Mouse (Mus musculus): ENCODE results near the gene Atp6v1d. TPM values are rescaled to one million over a fixed set of nuclear protein-coding genes. Genes with fewer than 3 reads are reported as not detected.
A peak's percentile ranks its signal among the peaks of the same experiment; 100 is the strongest.

Atp6v1d gene
- polyA plus RNA-seq, 1 experiment from 2014 or later: 63.8 TPM

DNA sequence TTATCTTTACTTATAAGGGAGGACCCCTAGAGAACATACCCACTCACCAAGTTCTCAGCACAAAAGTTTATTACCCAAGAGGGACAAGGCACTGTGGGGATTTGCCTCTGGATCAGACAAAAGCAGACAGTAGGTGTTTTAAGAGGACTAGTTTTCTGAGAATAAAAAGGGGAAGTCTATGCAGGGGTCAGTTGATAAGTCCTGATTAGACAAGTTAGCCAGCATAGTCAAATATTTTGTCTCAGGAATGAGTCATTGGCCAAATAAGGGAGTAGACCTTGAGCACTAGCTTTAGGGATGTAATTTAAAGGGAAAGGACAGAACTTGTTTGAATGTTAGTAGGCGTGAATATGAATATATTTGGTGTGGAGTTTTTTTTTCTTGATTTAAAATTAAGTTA is 6.7 kb upstream of the Atp6v1d start:
- Histone ChIP-seq H3K4me1 (peaks cover 2% of the 10 kb centered on the region; the same call in 1 of the 2 replicates), H3K27me3 (no peaks in the 10 kb centered on the region), H3K9me3 (no peaks in the 10 kb centered on the region), H3K9ac (no peak overlapping the region), H3K4me2 (no peak overlapping the region), H3K4me3 (no peak overlapping the region), H3K36me3 (peaks cover 29% of the 10 kb centered on the region; the same call in 1 of the 2 replicates), H3K27ac (no peak overlapping the region)
- WGBS: 87% methylated on average over 1 of the region's 1 CpGs
- ATAC-seq (ENCODE audit: insufficient number of reproducible peaks, low FRiP score, low TSS enrichment, low read depth): no peak

DNA sequence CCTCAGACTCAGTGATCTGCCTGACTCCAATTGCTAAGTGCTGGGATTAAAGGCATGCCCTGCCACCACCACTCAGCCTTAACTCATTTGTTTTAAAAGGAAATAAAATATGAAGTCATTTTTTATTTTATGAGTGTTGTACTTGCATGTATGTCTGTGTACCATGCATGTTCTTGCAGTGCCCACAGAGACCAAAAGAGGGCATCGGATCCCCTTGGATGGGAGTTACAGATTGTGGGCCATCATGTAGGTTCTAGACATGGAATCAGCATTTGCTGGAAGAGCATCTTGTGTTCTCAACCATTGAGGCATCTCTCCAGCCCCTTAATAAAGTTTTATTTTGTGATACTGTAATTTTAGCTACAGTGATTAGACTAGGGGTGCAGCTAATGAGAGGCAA is 4.0 kb upstream of the Atp6v1d start:
- H3K27me3 ChIP-seq: no peaks in the 10 kb centered on the region
- no peaks in the 10 kb centered on the region for H3K9me3 ChIP-seq
- H3K4me3 ChIP-seq: no peak overlapping the region
- 97% methylated on average over 1 of the region's 1 CpGs for WGBS
- H3K4me1 ChIP-seq: peaks cover 10% of the 10 kb centered on the region
- no peak for ATAC-seq (ENCODE audit: insufficient number of reproducible peaks, low FRiP score, low TSS enrichment, low read depth)
- H3K9ac ChIP-seq: no peak overlapping the region
- H3K4me2 ChIP-seq: no peak overlapping the region
- H3K36me3 ChIP-seq: peaks cover 23% of the 10 kb centered on the region; the same call in 1 of the 2 replicates
- no peak overlapping the region for H3K27ac ChIP-seq

DNA sequence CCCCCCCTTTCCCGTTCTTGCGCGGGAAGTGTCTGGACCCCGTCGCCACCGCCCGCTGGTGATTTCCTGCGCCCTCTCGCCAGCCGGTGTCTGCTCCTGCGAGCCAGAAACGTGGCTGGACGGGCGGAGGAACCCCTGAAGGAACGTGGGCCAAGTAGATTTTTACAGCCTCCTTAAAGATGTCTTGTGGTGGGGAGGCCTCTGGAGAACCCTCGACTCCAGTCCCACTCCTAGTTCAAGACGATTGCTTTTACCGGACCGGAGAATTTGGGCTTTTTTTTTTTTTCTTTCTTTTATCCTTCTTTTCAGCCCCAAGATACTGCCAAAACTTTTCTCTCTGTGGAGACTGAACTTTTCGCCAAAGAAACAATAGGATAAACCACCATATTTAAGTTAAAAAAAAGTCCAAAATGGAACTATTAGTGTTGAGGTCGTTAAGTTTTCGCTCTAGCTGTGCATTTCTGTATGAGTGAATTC is 854 bp upstream of the Atp6v1d start:
- peaks cover 21% of the 10 kb centered on the region for H3K4me1 ChIP-seq
- peak overlapping the region; percentile 80 for H3K9ac ChIP-seq
- H3K27ac ChIP-seq: peak overlapping the region; percentile 93
- no peaks in the 10 kb centered on the region for H3K9me3 ChIP-seq
- peaks cover 7% of the 10 kb centered on the region; the same call in 1 of the 2 replicates for H3K36me3 ChIP-seq
- no peaks in the 10 kb centered on the region for H3K27me3 ChIP-seq
- under 1% methylated on average over 22 of the region's 22 CpGs for WGBS
- H3K4me2 ChIP-seq: peak overlapping the region; percentile 45
- peak overlapping the region; percentile 82 for H3K4me3 ChIP-seq
- ATAC-seq (ENCODE audit: insufficient number of reproducible peaks, low FRiP score, low TSS enrichment, low read depth): peak; percentile 27

DNA sequence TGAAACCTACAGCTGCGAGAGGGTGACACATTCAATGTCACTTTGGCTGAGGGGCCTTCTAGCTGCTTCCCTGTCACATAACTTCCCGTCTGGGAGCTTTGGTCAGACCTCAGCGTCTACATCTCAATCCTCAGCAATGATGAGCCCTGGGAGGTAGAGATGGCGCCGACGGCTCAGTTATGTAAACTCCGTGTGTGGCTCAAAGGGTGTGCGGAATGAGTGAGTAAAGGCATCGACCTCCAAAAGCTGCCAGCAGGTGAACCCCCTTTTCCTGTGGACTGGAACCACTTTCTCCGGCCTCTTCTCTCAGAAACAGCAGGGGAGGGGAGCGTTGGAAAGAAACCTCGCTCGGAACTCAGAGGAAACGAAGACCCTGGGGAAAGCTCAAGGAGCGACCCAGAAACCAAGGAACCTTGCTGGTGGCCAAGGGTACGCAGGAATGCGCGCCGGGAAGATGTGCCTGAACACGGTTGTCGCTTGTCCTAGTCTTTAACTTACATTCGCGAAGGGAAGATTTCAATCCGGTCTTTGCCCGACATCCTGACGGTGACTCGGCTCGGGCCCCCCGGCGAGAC is 430 bp downstream of the Atp6v1d start:
- H3K36me3 ChIP-seq: 0 out of 2 replicates have a peak, but pooled peaks cover 6% of the 10 kb centered on the region
- H3K4me1 ChIP-seq: peaks cover 21% of the 10 kb centered on the region
- peak overlapping the region; percentile 34 for H3K27ac ChIP-seq
- peak overlapping the region; percentile 68 for H3K9ac ChIP-seq
- no peaks in the 10 kb centered on the region for H3K9me3 ChIP-seq
- peak; percentile 7; the same call in 1 of the 2 replicates for ATAC-seq (ENCODE audit: insufficient number of reproducible peaks, low FRiP score, low TSS enrichment, low read depth)
- peak overlapping the region; percentile 82 for H3K4me3 ChIP-seq
- peak overlapping the region; percentile 59 for H3K4me2 ChIP-seq
- WGBS: under 1% methylated on average over 30 of the region's 30 CpGs
- H3K27me3 ChIP-seq: no peaks in the 10 kb centered on the region

DNA sequence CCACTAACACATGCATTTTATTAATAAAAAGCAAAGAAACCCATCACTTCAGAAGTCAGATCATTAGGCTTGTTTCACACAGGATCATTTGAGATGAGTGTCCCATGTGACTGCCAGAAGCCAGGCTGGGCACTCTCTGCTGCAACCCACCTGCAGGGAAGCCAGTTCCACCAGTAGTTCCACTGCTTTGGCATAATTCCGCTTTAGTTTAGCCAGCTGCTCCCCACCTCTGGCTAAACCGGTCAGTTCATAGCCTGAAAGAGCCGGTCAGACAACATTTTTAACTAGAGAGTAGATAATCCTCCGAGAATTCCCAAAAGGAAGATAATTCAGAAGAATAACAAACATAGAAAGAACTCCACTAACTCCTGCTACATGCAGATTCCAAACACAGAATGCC is 13.2 kb downstream of the Atp6v1d start:
- Histone ChIP-seq H3K27me3 (no peaks in the 10 kb centered on the region), H3K9ac (no peak overlapping the region), H3K27ac (no peak overlapping the region), H3K36me3 (peaks cover 53% of the 10 kb centered on the region), H3K4me3 (no peak overlapping the region), H3K4me1 (no peaks in the 10 kb centered on the region), H3K9me3 (no peaks in the 10 kb centered on the region), H3K4me2 (no peak overlapping the region)
- no peak for ATAC-seq (ENCODE audit: insufficient number of reproducible peaks, low FRiP score, low TSS enrichment, low read depth)
- WGBS: 78% methylated on average over 4 of the region's 4 CpGs

DNA sequence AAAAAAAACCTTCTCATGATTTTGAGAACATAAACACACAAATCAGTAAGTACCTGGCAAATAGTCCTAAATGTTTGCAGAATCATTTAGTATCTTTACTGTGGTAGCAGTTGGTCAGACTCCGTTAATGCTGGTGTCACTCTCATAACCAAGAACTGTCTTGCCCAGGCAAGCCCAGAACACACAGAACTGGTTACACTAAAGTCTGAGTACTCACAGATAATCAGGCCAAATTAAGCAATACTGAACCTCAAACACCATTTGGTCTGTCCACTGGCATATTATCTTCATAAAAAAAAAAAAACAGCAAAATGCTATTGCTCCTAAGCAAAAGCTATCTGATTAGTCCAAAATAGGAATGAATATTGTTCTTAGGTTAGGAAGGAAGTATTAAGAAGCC is 19.0 kb downstream of the Atp6v1d start:
- H3K4me1 ChIP-seq: no peaks in the 10 kb centered on the region
- 82% methylated on average over 1 of the region's 1 CpGs for WGBS
- H3K36me3 ChIP-seq: peaks cover 57% of the 10 kb centered on the region
- ATAC-seq (ENCODE audit: insufficient number of reproducible peaks, low FRiP score, low TSS enrichment, low read depth): no peak
- H3K27ac ChIP-seq: no peak overlapping the region
- H3K4me2 ChIP-seq: no peak overlapping the region
- H3K27me3 ChIP-seq: no peaks in the 10 kb centered on the region
- no peak overlapping the region for H3K9ac ChIP-seq
- no peak overlapping the region for H3K4me3 ChIP-seq
- H3K9me3 ChIP-seq: no peaks in the 10 kb centered on the region

DNA sequence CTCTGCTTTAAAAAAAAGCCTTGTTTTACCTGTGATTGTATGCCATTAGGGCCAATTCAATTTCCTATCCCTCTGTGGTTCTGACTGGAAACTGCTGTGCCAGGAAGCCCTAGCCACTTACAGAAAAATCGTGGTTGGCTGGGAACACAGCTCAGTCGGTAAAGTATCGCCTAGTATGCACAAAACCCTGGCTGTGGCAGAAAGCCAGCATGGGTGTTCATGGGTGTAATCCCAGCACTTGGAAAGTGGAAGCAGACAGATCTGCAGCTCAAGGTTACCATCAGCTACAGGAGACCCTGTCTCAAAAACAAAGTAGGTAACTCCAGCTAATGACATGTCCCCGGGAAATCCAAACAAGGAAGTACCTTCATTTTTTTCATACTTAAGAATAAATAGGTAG is 21.5 kb downstream of the Atp6v1d start:
- Histone ChIP-seq H3K4me3 (no peak overlapping the region), H3K9me3 (no peaks in the 10 kb centered on the region), H3K4me2 (no peak overlapping the region), H3K27ac (no peak overlapping the region), H3K4me1 (no peaks in the 10 kb centered on the region), H3K9ac (no peak overlapping the region), H3K27me3 (no peaks in the 10 kb centered on the region), H3K36me3 (peaks cover 55% of the 10 kb centered on the region)
- ATAC-seq (ENCODE audit: insufficient number of reproducible peaks, low FRiP score, low TSS enrichment, low read depth): no peak
- 82% methylated on average over 4 of the region's 4 CpGs for WGBS

DNA sequence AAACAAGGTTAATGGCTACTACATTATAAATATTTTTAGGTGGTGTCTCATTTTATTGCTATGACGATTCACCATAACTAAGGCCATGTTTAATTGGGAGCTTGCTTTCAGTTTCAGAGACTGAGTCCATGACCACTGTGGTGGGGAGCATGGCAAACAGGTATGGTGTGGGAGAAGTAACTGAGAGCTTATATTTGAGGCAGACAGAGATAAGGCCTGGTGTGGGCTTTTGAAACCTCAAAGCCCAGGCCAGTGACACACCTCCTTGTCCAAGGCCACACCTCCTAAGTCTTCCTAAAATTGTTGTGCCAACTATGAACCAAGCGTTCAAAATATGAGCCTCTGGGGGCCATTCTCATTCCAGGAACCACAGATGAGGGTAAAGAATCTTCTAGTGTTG is 26.9 kb downstream of the Atp6v1d start:
- Histone ChIP-seq H3K27me3 (no peaks in the 10 kb centered on the region), H3K9me3 (no peaks in the 10 kb centered on the region), H3K4me2 (no peak overlapping the region), H3K4me1 (no peaks in the 10 kb centered on the region), H3K9ac (no peak overlapping the region), H3K36me3 (peaks cover 32% of the 10 kb centered on the region), H3K4me3 (no peak overlapping the region), H3K27ac (no peak overlapping the region)
- ATAC-seq (ENCODE audit: insufficient number of reproducible peaks, low FRiP score, low TSS enrichment, low read depth): no peak
- 78% methylated on average over 2 of the region's 2 CpGs for WGBS

DNA sequence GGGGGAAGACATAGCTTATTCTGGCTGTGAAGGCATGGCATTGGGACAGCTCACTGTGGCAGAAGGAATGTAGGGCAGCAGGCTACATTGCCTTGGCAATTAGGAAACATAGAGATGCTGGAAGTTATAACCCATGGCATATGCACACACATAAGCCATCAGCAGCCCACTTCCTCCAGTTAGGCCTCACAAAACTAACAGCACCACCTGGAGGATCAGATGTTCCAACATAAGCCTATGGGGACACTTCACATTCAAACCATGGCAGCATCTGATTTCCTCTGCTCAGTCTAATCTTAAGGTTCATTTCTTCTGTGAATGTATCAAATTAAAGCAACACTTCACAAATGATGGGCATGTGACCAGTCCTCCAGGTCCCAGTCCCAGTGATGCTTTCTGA is 47.0 kb downstream of the Atp6v1d start:
- Histone ChIP-seq H3K27me3 (no peaks in the 10 kb centered on the region), H3K9ac (no peak overlapping the region), H3K27ac (no peak overlapping the region), H3K9me3 (no peaks in the 10 kb centered on the region), H3K4me3 (no peak overlapping the region), H3K4me1 (no peaks in the 10 kb centered on the region), H3K36me3 (no peaks in the 10 kb centered on the region), H3K4me2 (no peak overlapping the region)
- ATAC-seq (ENCODE audit: insufficient number of reproducible peaks, low FRiP score, low TSS enrichment, low read depth): no peak

DNA sequence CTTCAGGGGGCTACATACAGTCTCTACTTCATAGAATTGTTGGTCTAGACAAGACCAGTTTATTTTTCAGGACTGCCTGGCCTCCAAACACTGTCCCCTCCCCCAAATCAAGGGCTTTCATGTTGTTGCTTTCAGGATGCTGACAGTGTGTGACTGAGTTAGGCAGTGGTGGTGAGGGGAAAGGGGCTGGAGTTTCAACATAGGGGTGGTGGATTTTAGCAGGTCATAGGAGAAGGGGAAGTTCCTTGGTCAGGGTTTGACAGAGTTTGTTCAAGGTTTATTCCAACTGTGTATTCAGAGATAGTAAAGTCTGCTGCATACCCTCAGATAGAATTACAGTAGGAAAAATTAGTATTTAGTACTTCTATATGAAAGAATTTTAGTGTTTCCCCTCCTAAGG is 59.6 kb downstream of the Atp6v1d start:
- no peak overlapping the region for H3K4me2 ChIP-seq
- no peaks in the 10 kb centered on the region for H3K4me1 ChIP-seq
- H3K9ac ChIP-seq: no peak overlapping the region
- no peak overlapping the region for H3K4me3 ChIP-seq
- no peak for ATAC-seq (ENCODE audit: insufficient number of reproducible peaks, low FRiP score, low TSS enrichment, low read depth)
- H3K9me3 ChIP-seq: no peaks in the 10 kb centered on the region
- no peak overlapping the region for H3K27ac ChIP-seq
- peaks cover 11% of the 10 kb centered on the region; the same call in 1 of the 2 replicates for H3K36me3 ChIP-seq
- H3K27me3 ChIP-seq: no peaks in the 10 kb centered on the region

DNA sequence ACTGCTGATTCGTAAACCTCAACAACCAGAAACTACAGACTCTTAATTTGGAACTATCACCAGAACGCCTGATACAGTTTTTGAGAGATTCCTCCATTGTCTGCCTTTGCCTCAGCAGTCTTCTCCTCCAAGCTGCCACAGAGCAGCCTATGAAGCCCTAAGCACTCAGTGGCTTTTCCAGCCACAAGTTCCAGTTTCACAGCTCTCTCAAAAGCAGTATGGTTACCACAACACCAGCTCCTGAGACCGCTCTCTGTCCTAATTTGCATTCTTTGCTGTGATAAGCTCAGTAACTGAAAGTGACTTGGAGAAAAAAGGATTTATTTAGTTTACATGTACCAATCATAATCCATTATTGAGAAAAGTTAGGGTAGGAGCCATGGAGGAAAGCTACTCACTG is 61.4 kb downstream of the Atp6v1d start:
- 83% methylated on average over 3 of the region's 3 CpGs for WGBS
- no peak for ATAC-seq (ENCODE audit: insufficient number of reproducible peaks, low FRiP score, low TSS enrichment, low read depth)
- no peaks in the 10 kb centered on the region for H3K9me3 ChIP-seq
- no peak overlapping the region for H3K4me2 ChIP-seq
- no peaks in the 10 kb centered on the region for H3K27me3 ChIP-seq
- no peak overlapping the region for H3K27ac ChIP-seq
- H3K36me3 ChIP-seq: peaks cover 11% of the 10 kb centered on the region; the same call in 1 of the 2 replicates
- no peak overlapping the region for H3K4me3 ChIP-seq
- no peak overlapping the region for H3K9ac ChIP-seq
- no peaks in the 10 kb centered on the region for H3K4me1 ChIP-seq

DNA sequence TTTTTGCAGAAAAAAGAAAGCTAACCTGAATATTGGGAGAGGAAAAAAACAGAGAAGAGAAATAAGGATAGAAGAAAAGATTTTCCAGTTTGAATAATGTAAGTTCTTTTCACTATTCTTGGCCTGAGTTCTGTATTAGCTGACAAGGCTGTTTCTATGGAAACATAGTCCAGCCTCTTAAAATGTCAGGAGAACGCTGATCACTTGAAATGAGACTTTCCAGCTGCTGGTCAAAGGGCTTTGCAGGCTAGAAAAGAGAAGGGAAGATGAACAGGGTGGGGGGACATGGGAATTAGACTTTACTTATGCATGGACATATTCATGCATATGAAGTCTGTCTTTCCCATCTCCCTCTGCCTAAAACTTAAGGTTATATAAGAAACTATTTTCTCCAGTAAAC is 67.2 kb downstream of the Atp6v1d start:
- H3K9me3 ChIP-seq: no peaks in the 10 kb centered on the region
- no peak for ATAC-seq (ENCODE audit: insufficient number of reproducible peaks, low FRiP score, low TSS enrichment, low read depth)
- no peak overlapping the region for H3K4me3 ChIP-seq
- no peaks in the 10 kb centered on the region for H3K27me3 ChIP-seq
- H3K27ac ChIP-seq: no peak overlapping the region
- H3K36me3 ChIP-seq: peaks cover 11% of the 10 kb centered on the region; the same call in 1 of the 2 replicates
- H3K4me2 ChIP-seq: no peak overlapping the region
- 26% methylated on average over 1 of the region's 1 CpGs for WGBS
- H3K9ac ChIP-seq: no peak overlapping the region
- no peaks in the 10 kb centered on the region for H3K4me1 ChIP-seq

DNA sequence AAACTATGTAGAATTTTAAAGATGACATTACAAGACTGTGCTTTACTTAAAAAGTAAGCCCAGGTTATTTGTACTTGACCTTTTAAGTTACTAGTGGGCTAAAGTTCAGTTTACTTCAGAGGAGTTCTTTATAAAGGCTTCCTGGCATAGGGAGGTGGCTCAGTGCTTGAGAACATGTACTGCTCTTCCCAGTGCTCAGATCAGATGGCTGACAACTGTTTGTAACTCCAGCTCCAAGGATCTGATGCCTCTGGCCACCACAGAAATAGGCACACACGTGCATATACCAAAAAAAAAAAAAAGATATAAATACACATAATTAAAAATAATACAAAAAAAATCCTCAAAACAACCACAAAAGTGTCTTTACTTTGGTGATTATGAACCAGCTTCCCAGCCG is 70.6 kb downstream of the Atp6v1d start:
- Histone ChIP-seq H3K4me1 (no peaks in the 10 kb centered on the region), H3K4me3 (no peak overlapping the region), H3K27me3 (no peaks in the 10 kb centered on the region), H3K36me3 (no peaks in the 10 kb centered on the region), H3K9me3 (no peaks in the 10 kb centered on the region), H3K27ac (no peak overlapping the region), H3K4me2 (no peak overlapping the region), H3K9ac (no peak overlapping the region)
- 77% methylated on average over 2 of the region's 2 CpGs for WGBS
- no peak for ATAC-seq (ENCODE audit: insufficient number of reproducible peaks, low FRiP score, low TSS enrichment, low read depth)
